Mouse (Mus musculus) CD4-positive, CD25-positive, alpha-beta regulatory T cell, adult 4 months (primary cell): ENCODE data around the gene Lamb1. TPM values are rescaled to one million over a fixed set of nuclear protein-coding genes. Genes with fewer than 3 reads are reported as not detected.
A peak's percentile ranks its signal among the peaks of the same experiment; 100 is the strongest.

Experiments used
- ATAC-seq: one replicate; pipeline ENCODE4 v1.8.0; 2017
- polyA plus RNA-seq, 2 experiments: library from polyadenylated mRNA; unstranded; fragments of 100-300 nt; shearing (Covaris generic); gene quantifications; one replicate each; pipeline ENCODE4 v1.2.1; 2017

Lamb1 gene
- polyA plus RNA-seq, 2 experiments from 2014 or later = not detected

DNA sequence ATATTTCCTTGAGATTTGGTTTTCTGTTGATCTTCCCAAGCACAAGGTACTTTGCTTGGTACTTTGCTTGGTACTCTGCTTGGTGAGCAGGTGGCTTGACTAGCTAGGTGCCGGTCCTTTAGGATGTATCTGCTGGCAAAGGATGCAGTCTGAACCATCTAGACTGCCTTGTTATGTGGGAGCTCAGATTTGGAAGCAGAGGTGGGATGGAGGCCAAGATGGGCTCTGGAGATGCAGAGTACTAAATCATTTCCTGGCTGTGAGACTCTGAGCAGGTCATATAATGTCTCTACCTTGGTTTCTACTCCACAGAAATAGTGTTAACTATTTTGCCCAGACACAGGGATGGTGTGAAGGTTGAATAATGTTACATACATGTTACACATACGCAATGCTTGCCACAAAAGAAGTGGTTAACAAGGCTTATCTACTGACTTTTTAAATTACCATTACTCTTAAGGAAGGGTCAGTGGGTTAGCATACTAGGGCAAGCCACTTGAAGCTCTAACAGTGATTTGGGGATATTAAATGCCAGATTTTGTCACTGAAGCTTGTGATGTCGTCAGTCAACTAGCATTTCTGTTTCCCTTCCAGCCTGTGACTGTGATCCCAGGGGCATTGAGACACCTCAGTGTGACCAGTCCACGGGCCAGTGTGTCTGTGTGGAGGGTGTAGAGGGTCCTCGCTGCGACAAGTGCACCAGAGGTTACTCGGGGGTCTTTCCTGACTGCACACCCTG, 52.8 kb downstream of the Lamb1 start:
- ATAC-seq = no peak

DNA sequence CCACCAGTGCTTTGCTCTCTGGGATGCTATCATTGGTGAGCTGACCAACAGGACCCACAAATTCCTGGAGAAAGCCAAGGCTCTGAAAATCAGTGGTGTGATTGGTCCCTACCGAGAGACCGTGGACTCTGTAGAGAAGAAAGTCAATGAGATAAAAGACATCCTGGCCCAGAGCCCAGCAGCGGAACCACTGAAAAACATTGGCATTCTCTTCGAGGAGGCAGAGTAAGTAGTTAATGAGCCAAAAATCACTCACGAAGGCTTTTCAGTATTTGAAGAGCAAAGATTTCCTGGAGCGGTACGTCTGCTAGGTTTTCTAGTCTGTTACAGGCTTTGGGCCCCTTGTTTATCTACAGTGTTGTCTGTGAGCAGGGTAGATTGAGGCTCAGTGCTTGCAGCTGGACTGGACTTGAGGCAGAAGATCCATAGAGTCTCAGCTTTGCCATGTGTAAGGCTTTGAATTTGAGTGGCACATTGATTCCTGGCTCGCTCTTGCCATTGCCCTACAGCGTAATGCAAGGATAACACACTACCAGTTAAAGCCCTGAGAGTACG, 53.5 kb downstream of the Lamb1 start:
- no peak for ATAC-seq

DNA sequence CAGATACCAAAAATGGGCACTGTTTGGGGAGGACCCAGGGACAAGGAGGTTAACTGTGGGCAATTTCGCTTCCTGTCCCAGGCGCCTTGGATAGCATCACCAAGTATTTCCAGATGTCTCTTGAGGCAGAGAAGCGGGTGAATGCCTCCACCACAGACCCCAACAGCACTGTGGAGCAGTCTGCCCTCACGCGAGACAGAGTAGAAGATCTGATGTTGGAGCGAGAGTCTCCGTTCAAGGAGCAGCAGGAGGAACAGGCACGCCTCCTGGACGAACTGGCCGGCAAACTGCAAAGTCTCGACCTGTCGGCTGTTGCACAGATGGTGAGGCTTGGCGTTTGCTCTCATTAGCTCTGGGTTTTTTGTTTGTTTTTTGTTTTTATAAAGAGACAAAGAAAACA, 55.8 kb downstream of the Lamb1 start:
- ATAC-seq = no peak

DNA sequence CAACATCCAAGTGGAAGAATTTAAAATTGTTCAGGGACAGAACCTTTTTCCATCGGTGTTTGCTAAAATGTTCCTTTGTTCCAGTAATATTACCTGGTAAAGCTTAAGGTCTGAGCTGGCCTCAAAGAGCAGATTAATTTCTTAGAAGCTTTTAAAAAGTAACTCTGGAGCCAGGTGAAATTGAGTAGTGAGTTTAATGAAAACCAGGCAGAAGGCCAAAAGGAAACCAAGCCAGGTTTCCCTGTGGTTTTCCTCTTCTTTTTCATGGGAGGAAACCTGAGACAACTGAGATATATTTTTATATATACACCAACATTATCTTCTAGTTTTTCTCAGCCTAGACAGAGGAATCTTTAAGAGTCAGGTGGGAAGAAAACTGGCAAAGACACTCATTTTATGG, 56.5 kb downstream of the Lamb1 start:
- ATAC-seq = no peak

DNA sequence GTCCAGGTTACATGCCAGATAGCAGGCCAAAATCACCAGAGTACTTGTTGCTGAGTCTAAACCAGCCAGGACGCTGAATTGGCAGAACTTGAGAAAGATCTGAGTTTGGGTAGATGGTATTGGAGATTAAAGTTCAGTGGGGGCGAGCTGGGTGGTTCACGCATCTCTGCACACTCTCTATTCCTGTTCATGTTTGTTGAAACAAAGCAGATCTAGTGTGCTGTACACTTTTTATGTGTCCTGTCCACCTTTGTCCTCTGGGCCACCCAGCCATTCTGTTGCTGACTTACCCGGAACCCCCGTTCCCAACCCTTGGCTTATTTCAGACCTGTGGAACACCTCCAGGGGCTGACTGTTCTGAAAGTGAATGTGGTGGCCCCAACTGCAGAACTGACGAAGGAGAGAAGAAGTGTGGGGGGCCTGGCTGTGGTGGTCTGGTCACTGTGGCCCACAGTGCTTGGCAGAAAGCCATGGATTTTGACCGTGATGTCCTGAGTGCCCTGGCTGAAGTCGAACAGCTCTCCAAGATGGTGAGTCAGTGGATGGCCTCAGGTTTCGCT, 58.2 kb downstream of the Lamb1 start:
- ATAC-seq = no peak

DNA sequence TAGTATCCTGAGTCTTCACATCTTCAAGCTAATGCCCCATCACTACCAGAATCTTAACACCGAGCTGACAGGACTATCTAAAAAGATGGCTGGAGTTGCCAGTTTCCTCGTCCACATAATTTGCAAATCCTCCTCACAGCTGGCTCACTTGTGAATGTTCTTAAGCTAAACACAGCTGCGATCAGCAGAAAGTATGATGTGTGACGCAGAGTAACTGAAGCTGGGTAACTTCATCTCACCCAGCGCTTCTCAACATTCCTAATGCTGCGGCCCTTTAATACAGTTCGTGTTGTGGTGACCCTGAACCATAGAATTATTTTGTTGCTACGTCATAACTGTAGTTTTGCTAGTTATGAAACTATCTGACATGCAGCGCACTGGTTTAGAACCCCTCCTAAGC, 62.1 kb downstream of the Lamb1 start:
- ATAC-seq = no peak

DNA sequence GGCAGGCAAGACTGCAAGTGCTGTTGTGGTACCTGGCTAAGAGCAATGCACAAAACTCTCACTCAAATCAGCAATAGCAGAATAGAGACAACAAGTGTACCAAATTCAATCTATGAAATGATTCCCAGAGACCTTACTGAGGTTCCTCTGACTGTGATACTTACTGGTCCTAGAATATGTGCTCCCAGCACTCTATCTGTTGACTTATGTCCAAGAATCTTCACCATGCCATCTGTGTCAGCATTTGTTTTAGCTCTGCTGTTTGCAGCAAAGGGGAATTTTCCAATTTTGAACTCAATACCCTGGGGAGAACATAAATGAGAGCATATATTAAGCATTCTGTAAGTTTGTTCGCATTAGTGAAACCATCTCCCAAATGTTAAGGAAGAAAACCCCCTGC, 68.2 kb downstream of the Lamb1 start:
- no peak for ATAC-seq

DNA sequence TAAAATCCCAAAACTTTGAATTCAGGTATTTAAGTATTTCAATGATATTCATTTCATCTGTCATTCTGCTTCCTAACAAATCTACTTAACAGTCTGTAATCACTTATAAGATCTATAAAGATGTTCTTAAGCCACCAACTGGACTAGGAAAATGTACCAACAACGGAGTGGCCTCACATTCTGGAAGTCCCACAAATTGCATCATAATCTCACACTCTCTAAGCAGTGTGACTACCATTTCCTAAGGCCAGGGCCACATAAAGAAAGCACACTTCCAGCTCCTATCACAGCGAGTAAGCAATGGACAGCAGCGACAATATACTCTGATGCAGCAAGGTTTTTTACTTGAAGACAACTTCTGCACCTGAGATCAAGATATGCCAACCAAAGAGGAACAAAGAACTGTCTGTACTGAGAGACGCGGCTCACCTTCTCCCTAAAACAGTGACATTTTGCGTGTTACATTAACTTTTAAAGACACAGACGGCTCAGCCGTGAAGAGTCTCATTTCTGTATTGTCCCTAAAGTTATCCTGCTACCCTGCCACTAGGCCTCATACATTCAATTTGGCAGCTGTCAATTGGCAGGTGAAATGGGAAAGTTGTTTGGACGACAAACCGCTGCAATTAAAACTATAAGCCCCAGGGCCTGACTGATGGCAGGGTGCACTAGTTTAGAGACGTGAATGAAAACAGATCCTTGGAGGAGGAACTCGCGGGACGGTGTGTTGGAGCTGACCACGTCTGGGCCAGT, 85.3 kb downstream of the Lamb1 start:
- no peak for ATAC-seq

DNA sequence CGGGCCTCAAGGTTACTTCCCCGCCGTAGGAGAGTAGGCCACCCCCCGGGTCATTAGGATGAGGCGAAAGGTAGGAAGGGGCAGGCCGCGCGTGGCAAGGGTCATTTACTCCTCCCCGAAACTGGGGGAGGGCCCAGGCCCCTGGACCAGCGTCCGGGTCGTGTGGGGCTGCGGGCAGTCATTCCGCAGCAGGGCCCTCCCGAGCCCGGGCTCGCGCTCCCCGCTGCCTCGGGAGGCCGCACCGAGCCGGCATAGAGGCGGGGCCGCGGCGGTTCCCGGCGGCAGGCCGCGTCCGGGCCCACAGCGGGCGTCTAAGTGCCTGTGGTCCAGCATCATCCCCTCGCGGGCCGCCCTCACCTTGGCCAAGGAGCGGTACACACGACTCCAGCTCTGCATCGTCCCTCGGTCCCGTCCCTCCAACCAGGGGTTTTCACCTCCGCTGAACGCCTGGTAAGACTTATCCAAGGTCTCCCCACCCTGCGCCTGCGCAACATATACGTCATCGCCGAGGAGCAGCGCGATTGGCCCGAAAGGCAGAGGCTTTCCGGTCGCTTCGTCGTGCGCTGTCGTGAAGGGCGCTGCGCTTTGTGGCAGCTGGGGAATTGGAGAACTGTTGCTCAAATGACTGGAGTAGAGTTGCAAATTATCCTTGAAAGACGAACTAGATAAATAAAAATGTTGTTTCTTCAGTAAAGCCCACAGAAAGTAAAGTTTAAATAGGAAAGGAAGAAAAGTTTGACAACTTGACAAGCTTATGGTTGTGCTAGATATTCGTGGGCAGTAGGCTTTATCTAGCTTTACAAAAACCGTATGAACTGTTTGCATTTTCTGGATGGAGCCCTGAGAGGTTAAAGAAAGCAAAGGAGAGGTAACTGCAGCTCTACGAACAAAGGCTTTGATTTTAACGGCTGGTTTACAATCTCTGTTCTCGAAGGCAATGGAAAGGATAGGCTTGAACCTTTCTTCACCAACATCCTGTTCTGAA, 86.2 kb downstream of the Lamb1 start, which contains the start of gene Dld:
TSS of gene Dld (minus strand) at position 510 of the 985 bp plus-strand sequence.
- ATAC-seq = peak; percentile 98

DNA sequence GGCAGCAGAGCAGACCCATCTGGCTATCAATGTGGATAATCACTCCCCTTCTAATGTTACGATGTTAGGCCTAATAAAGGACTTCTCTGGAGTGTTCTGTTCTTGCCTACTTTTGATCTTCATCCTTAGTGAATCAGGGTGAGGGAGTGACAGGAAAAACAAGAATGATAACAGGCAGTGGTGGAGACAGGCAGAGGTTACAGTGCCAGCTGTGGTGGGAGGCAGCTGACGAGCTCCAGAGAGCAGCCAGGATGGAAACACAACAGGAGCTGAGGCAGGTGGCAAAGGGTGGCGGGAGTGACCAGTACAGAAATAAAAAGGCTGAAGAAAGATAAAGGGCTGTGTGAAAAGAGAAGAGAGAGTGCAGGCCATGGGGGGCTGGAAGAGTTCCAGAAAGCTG, 101.4 kb downstream of the Lamb1 start:
- ATAC-seq = no peak

DNA sequence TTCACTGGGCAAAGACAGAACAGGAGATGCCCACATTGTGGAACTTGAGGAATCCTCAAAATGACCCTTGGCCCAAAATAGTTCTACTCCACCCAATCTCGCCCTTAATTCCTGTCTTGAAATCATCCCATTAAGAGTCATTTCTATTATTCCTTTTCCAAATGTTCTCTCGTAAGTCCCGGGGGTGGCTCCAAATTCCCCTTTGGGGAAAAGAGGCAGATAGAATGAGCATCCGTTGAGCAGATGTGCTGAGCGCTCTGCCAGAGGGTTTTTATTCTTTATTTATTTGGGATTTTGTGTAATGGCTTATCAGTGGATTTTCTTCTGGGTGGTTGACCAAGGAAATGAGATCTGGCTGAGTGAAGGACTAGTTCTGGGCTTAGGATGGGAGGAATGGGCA, 102.7 kb downstream of the Lamb1 start:
- no peak for ATAC-seq

DNA sequence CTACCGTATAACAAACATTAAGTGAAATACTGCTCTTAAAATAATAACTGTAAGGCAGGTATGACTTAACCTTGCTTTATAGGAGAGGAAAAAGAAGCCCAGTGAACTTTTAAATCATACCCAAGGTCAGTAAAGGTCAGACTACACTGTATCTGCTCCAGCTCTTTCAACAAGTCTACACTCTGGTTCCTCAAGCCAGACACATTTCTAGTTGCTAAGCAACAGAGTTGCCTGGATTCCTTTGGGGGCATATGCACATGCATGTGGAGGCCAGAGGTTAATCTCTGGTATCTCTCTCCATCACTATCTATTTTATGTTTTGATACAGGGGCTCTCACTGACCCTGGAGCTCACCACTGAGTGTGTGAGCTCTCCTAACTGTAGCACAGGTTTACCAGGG, 104.1 kb downstream of the Lamb1 start:
- ATAC-seq = no peak

DNA sequence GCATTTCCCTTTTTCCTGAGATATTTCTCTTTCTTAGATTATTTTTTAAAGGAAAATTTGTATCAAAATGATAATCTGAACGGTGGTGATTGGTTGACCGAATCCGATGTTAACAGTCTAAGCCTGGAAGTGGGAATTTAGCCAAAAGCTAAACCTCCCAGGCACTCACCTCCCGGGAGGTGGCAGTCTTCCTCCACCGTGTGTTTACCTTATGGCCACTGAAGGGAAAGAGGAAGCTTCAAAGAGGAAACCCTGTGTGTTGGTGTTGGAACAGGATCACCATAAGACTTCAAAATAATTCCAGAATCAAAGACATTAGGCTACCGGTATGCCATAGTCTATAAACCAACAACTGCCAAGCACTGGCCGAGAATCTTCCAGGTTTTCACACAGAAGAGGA, 104.6 kb downstream of the Lamb1 start:
- ATAC-seq = no peak

DNA sequence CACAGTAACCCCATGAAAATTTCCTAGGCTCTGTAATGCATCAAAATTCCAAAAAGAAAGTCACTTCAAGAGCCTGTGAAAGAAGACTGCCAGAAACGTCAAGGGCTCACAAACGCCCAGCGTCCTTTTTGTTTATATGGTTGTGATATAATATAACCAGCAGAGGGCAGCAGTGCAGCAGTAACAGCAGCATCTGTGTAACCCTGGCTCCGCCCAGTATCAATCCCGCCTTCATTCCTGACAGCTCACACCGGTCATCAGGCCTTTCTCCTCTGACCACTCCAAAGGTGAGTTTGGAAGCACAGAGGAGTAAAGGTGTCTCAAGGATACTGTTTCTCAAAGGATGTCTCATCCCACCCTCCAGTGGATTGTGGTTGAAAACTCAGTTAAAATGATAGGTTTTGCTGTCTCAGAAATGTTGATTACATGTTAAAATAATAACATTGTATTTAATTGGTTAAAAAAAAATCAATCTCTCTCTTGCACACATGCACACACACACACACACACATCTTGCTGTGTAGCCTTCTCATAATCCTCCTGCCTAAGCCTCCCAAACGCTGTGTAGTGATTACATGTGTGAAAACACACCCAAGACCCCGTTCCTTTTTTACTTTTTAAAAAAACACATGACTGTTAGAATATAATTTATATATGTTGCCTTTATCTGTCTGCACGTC, 109.7 kb downstream of the Lamb1 start:
- peak; percentile 80 for ATAC-seq

DNA sequence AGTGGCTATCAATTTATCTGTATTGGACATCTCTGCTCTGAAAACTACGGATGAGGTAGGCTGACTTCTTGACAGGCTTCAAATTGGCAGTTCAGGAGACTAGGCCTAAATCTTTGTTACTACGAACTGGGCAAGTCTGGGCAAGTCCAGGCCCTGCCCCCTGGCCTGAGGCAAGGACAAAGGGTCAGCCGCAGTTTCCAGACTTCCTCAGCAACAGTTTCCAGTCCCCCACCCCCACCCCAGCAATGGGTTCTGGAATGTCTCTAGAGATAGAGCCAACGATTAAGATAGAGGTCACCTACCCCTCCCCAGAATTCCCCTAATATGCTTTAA, 110.2 kb downstream of the Lamb1 start:
- ATAC-seq = no peak

DNA sequence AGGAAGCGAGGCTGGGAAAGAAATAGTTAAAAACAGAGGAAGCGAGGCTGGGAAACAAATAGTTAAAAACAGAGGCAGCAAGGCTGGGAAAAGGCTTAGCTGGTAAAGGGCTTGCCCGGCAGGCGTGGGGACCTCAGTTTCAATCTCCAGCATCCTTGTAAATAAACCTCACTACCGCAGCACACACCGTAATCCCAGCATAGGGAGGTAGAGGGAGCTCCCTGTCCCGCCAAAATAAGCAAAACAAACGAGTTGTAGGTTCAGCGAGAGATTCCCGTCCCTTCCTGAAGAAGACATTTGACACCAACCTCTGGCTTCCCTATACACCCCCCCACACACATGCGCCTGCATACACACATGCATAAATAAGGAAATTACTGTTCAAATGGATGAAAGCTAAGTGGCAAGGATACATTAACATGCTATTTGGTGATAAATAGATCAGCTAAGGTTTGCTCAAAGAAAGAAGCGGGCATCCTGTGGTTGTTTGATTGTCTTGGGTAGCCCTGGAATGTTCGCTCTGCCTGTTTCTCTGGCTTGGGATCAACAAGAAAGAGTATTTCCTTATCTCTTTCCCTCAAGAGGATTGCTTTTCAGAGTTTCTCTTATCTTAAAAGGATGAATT, 111.4 kb downstream of the Lamb1 start:
- no peak for ATAC-seq

DNA sequence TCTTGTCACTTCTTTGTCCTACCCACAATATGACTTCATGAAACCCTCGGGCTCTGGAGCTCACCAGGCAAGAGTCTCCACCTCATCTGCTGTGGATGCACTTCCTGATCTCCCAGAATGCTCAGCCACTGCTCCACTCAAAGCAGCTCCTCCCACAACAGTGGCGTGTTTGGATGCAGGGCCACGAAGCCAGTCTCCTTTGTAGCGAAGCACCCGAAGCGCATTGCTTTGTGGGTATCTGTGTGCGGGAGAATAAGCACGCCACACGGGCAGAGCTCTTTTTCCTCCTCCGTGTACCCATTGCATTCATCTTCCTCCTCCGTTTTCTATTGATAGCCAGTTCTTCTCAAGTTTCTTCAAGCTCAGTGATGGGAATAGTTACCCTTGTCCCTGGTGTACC, 112.2 kb downstream of the Lamb1 start:
- ATAC-seq = no peak
